Mouse (Mus musculus) limb, embryonic 11.5 days (tissue): ENCODE data around the gene Gm48551. TPM values are rescaled to one million over a fixed set of nuclear protein-coding genes. Genes with fewer than 3 reads are reported as not detected.

Experiments used
- ATAC-seq: fragments of 200-750 bp; cut with Nextera tagmentation; 2 replicates; pipeline ENCODE4 v1.8.0; 2017; ENCODE audit warnings: low read depth; ENCODE audit not compliant: insufficient number of reproducible peaks, low FRiP score, low TSS enrichment
- DNase-seq: peaks from one replicate; pipeline ENCODE4 v3.0.0-alpha.2; 2015; ENCODE audit warnings: low spot score
- H3K27ac ChIP-seq: fragments of 300-500 bp; sonication (generic); replicated peaks from 2 replicates; pipeline ENCODE4 v1.5.1; 2014; ENCODE audit warnings: low read depth, mild to moderate bottlenecking, low read length
- H3K27me3 ChIP-seq: fragments of 300-500 bp; sonication (generic); 2 replicates; pipeline ENCODE4 v1.6.1; 2014; ENCODE audit warnings: mild to moderate bottlenecking, low read length, mixed read lengths; ENCODE audit not compliant: control insufficient read depth, insufficient read depth
- H3K36me3 ChIP-seq: fragments of 300-500 bp; sonication (generic); 2 replicates; pipeline ENCODE4 v1.6.1; 2014; ENCODE audit warnings: mild to moderate bottlenecking, low read length, moderate library complexity, mixed read lengths; ENCODE audit not compliant: control insufficient read depth, insufficient read depth
- H3K4me1 ChIP-seq: fragments of 300-500 bp; sonication (generic); 2 replicates; pipeline ENCODE4 v1.6.1; 2014; ENCODE audit warnings: low read length, mixed read lengths; ENCODE audit not compliant: control insufficient read depth, insufficient read depth
- H3K4me2 ChIP-seq: fragments of 300-500 bp; sonication (generic); 2 replicates; pipeline ENCODE4 v1.6.1; 2014; ENCODE audit warnings: low read depth, mild to moderate bottlenecking, moderate library complexity; ENCODE audit not compliant: severe bottlenecking
- H3K4me3 ChIP-seq: fragments of 300-500 bp; sonication (generic); 2 replicates; pipeline ENCODE4 v1.5.1; 2014; ENCODE audit warnings: low read depth, low read length
- H3K9ac ChIP-seq: fragments of 300-500 bp; sonication (generic); 2 replicates; pipeline ENCODE4 v1.6.1; 2014; ENCODE audit warnings: mild to moderate bottlenecking, low read length
- H3K9me3 ChIP-seq: fragments of 300-500 bp; sonication (generic); 2 replicates; pipeline ENCODE4 v1.6.1; 2016; ENCODE audit warnings: low read length; ENCODE audit not compliant: control insufficient read depth
- WGBS: fragments of 180-500 bp; shearing (Covaris S2); extraction: QIAGEN DNeasy Blood & Tissue Kit; methylation state at CpG from one replicate; pipeline ENCODE4 v1.1.7; 2014; 5-methylcytosine and 5-hydroxymethylcytosine counted together
- microRNA-seq: library from miRNA; unstranded; fragments of <30 nt; microRNA quantifications from one replicate; pipeline ENCODE4, GENCODE M21; 2016
- polyA plus RNA-seq: library from polyadenylated mRNA; unstranded; fragments of >200 nt; fragmentation: Nextera tagmentation; extraction: Ambion mirVana; gene quantifications from 2 replicates; pipeline ENCODE4 v1.2.1, GENCODE M21; 2014

Gene Gm48551
- polyA plus RNA-seq, 1 experiment from 2014 or later: 2.1 TPM

GRCm38 (mm10) chr10:81432169-81432867, 48.1 kb downstream of the Gm48551 start:
- no peaks in the 10 kb centered on the region for H3K36me3 ChIP-seq
- no peak for ATAC-seq
- H3K9ac ChIP-seq: no peak overlapping the region
- DNase-seq: no peak
- peaks cover 10% of the 10 kb centered on the region for H3K4me1 ChIP-seq
- no peak overlapping the region for H3K27ac ChIP-seq
- 67% methylated on average over 21 of the region's 21 CpGs for WGBS
- H3K27me3 ChIP-seq: peaks cover 23% of the 10 kb centered on the region
- H3K9me3 ChIP-seq: no peaks in the 10 kb centered on the region
- H3K4me3 ChIP-seq: no peak overlapping the region
- no peak overlapping the region for H3K4me2 ChIP-seq

DNA sequence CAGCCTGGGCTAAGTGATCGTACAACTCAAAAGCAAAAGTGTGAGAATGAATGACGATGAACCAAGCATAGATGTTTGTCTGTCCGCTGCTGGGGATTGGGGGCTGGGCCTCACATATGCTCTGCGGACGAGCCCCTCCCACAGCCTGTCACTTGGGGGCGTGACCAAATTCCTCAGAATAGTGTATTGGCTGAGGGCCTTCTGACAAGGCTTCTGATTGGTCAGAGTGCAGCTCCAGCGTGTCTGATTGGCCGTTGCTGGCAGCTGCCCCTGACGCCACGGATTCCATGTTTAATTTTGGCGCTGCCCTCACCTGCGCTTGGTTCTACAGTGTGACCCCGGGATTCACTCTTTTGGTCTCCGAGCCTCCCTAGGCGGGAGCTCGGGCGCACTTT, 48.6 kb downstream of the Gm48551 start:
- peak overlapping the region; percentile 35 for H3K4me2 ChIP-seq
- 5% methylated on average over 17 of the region's 17 CpGs for WGBS
- H3K36me3 ChIP-seq: no peaks in the 10 kb centered on the region
- no peaks in the 10 kb centered on the region for H3K9me3 ChIP-seq
- no peak overlapping the region for H3K27ac ChIP-seq
- DNase-seq (peak; percentile 86), ATAC-seq (peak; percentile 71)
- peaks cover 10% of the 10 kb centered on the region for H3K4me1 ChIP-seq
- no peak overlapping the region; the same call in 1 of the 2 replicates for H3K9ac ChIP-seq
- H3K27me3 ChIP-seq: peaks cover 17% of the 10 kb centered on the region
- H3K4me3 ChIP-seq: 0 out of 2 replicates have a peak overlapping the region, but pooled peaks have one; percentile 3

DNA sequence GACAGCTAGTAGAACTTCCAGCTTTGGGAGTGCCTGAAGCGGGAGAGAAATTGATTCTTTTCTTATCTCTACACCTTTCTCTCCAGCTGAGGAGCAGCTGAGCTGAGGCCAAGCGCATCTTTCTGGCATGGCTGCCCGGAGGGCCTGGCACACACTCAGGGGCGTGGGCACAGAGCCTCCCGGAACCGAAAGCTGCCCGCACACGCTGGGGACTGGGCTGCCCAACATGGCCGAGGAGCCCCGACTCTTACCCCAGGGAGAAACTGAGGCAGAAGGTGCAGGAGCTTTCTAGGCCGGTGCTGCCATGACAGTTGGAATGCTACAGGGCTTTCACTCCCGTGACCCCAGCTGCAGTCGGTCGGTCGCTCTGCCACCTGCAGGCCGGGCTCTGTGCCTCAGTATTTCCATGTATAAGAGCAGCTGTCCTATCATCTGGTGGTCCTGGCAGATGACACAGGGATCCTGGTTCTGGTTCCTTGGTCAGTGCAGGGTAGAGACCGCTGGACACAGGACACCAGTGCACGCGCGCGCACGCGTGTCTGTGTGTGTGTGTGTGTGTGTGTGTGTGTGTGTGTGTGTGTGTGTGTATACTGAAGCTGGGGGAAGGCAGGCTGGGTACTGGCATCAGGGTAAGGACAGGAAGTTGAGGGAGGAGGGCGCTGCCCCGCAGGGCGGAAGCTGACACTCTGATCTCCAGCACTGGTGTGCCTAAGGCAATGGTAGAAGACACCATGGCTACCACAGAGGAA, 49.4 kb downstream of the Gm48551 start:
- DNase-seq: peak; percentile 20

GRCm38 (mm10) chr10:81434361-81435263, 50.3 kb downstream of the Gm48551 start:
- no peak for ATAC-seq
- Histone ChIP-seq H3K9me3 (no peaks in the 10 kb centered on the region), H3K9ac (no peak overlapping the region), H3K4me2 (no peak overlapping the region), H3K4me1 (peaks cover 10% of the 10 kb centered on the region), H3K4me3 (no peak overlapping the region), H3K27ac (no peak overlapping the region), H3K36me3 (no peaks in the 10 kb centered on the region), H3K27me3 (peaks cover 9% of the 10 kb centered on the region; the same call in 1 of the 2 replicates)
- DNase-seq: peak; percentile 20
- 53% methylated on average over 15 of the region's 15 CpGs for WGBS

More for the DNA sequence above, 49.4 kb downstream of the Gm48551 start:
- peaks cover 9% of the 10 kb centered on the region; the same call in 1 of the 2 replicates for H3K27me3 ChIP-seq
- H3K4me1 ChIP-seq: peaks cover 10% of the 10 kb centered on the region
- WGBS: 75% methylated on average over 26 of the region's 26 CpGs
- peak overlapping the region; percentile 2; the same call in 1 of the 2 replicates for H3K9ac ChIP-seq
- no peak overlapping the region for H3K4me3 ChIP-seq
- no peak overlapping the region for H3K4me2 ChIP-seq
- no peak overlapping the region for H3K27ac ChIP-seq
- no peaks in the 10 kb centered on the region for H3K9me3 ChIP-seq
- H3K36me3 ChIP-seq: no peaks in the 10 kb centered on the region
- no peak for ATAC-seq

DNA sequence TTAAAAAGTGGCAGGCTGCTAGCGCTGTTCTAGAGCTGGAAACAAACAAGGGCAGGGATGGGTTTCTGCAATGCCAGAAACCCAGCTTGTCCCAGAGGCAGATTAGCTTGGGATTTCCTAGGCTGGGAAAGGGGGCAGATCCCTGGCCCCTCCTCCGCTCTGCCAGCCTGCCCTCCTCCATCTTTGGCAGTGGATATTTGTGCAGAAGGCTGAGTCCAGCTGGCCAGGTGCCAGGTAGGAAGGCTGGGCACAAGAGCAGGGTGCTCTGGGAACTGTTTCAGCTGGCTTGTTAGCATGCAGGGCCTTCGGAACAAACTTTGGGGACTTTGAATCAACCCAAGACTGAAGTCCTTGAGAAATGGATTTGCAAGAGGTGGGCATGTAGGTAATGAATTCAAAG, 51.2 kb downstream of the Gm48551 start:
- Histone ChIP-seq H3K9me3 (no peaks in the 10 kb centered on the region), H3K27ac (no peak overlapping the region), H3K4me2 (no peak overlapping the region), H3K4me3 (no peak overlapping the region), H3K36me3 (no peaks in the 10 kb centered on the region), H3K9ac (no peak overlapping the region), H3K27me3 (peaks cover 9% of the 10 kb centered on the region; the same call in 1 of the 2 replicates), H3K4me1 (peaks cover 10% of the 10 kb centered on the region)
- ATAC-seq (no peak), DNase-seq (no peak)
- 78% methylated on average over 3 of the region's 3 CpGs for WGBS

GRCm38 (mm10) chr10:81441019-81441418, 56.8 kb downstream of the Gm48551 start:
- Histone ChIP-seq H3K27me3 (no peaks in the 10 kb centered on the region), H3K4me1 (no peaks in the 10 kb centered on the region), H3K36me3 (no peaks in the 10 kb centered on the region), H3K27ac (no peak overlapping the region), H3K4me2 (no peak overlapping the region), H3K4me3 (no peak overlapping the region), H3K9me3 (no peaks in the 10 kb centered on the region), H3K9ac (no peak overlapping the region)
- ATAC-seq (no peak), DNase-seq (no peak)

Small RNAs within 50 kb of the gene (microRNA-seq; reads per million reads assigned to microRNA genes)
- not detected for gene Mir1191b
- not detected for gene Mir6913

Other genes with a start within 250 kb of the Gm48551 start
- gene Zbtb7a, start 249.2 kb upstream of the Gm48551 start, polyA plus RNA-seq: 6.7 and 8.4 TPM in 2 replicates
- 53.3 and 56.9 TPM in 2 replicates for gene Pias4, start 216.5 kb upstream of the Gm48551 start, polyA plus RNA-seq
- gene Eef2, start 207.8 kb upstream of the Gm48551 start, polyA plus RNA-seq: 428 TPM in 2 replicates
- 43.3 and 49.1 TPM in 2 replicates for gene Dapk3, start 201.5 kb upstream of the Gm48551 start, polyA plus RNA-seq
- gene 4930442H23Rik, start 200.6 kb upstream of the Gm48551 start, polyA plus RNA-seq: not detected in 2 replicates
- 0.08 TPM in 1 of 2 replicates, not detected in the other for gene Nmrk2, start 182.4 kb upstream of the Gm48551 start, polyA plus RNA-seq
- gene Atcay, start 153.6 kb upstream of the Gm48551 start, polyA plus RNA-seq: 0.11 and 0.27 TPM in 2 replicates
- gene Zfr2, start 151.3 kb upstream of the Gm48551 start, polyA plus RNA-seq: 3.4 and 4.2 TPM in 2 replicates
- gene Matk, start 131.5 kb upstream of the Gm48551 start, polyA plus RNA-seq: 1.2 and 2.3 TPM in 2 replicates
- 198 and 217 TPM in 2 replicates for gene Mrpl54, start 117.5 kb upstream of the Gm48551 start, polyA plus RNA-seq
- 45.3 and 46.3 TPM in 2 replicates for gene Apba3, start 117.5 kb upstream of the Gm48551 start, polyA plus RNA-seq
- 2.0 TPM in 2 replicates for gene Tjp3, start 92.9 kb upstream of the Gm48551 start, polyA plus RNA-seq
- gene Pip5k1c, start 91.5 kb upstream of the Gm48551 start, polyA plus RNA-seq: 49.0 and 60.6 TPM in 2 replicates
- 35.9 and 40.0 TPM in 2 replicates for gene Cactin, start 63.4 kb upstream of the Gm48551 start, polyA plus RNA-seq
- 1.7 and 1.8 TPM in 2 replicates for gene Tbxa2r, start 55.7 kb upstream of the Gm48551 start, polyA plus RNA-seq
- not detected in 2 replicates for gene Gipc3, start 41.2 kb upstream of the Gm48551 start, polyA plus RNA-seq
- gene Hmg20b, start 34.0 kb upstream of the Gm48551 start, polyA plus RNA-seq: 129 and 130 TPM in 2 replicates
- gene Mfsd12, start 27.0 kb upstream of the Gm48551 start, polyA plus RNA-seq: 4.7 and 5.9 TPM in 2 replicates
- 0.21 and 0.45 TPM in 2 replicates for gene 4930404N11Rik, start 18.6 kb upstream of the Gm48551 start, polyA plus RNA-seq
- 107 and 119 TPM in 2 replicates for gene Fzr1, start 6.0 kb upstream of the Gm48551 start, polyA plus RNA-seq
- 53.7 and 55.7 TPM in 2 replicates for gene Dohh, start within 50 bp of the Gm48551 start, polyA plus RNA-seq
- 0.40 and 1.0 TPM in 2 replicates for gene Gm48552, start 4.5 kb downstream of the Gm48551 start, polyA plus RNA-seq
- 3.4 and 3.5 TPM in 2 replicates for gene Smim24, start 8.6 kb downstream of the Gm48551 start, polyA plus RNA-seq
- gene Nfic, start 71.2 kb downstream of the Gm48551 start, polyA plus RNA-seq: 16.7 and 18.7 TPM in 2 replicates
- 0.33 and 0.77 TPM in 2 replicates for gene Celf5, start 98.2 kb downstream of the Gm48551 start, polyA plus RNA-seq
- 60.3 and 66.8 TPM in 2 replicates for gene Ncln, start 111.9 kb downstream of the Gm48551 start, polyA plus RNA-seq
- gene S1pr4, start 115.7 kb downstream of the Gm48551 start, polyA plus RNA-seq: 0.10 and 0.43 TPM in 2 replicates
- 0.99 and 1.1 TPM in 2 replicates for gene Gna15, start 139.8 kb downstream of the Gm48551 start, polyA plus RNA-seq
- gene Gna11, start 160.7 kb downstream of the Gm48551 start, polyA plus RNA-seq: 80.3 and 82.1 TPM in 2 replicates
- 259 and 343 TPM in 2 replicates for gene Aes, start 175.0 kb downstream of the Gm48551 start, polyA plus RNA-seq
- 13.7 and 18.4 TPM in 2 replicates for gene Tle2, start 190.1 kb downstream of the Gm48551 start, polyA plus RNA-seq
- gene Tle6, start 216.6 kb downstream of the Gm48551 start, polyA plus RNA-seq: 11.1 and 11.6 TPM in 2 replicates
- gene BC025920, start 221.8 kb downstream of the Gm48551 start, polyA plus RNA-seq: 0.63 and 1.5 TPM in 2 replicates
- 46.2 and 46.5 TPM in 2 replicates for gene Sirt6, start 243.3 kb downstream of the Gm48551 start, polyA plus RNA-seq
- gene Ankrd24, start 244.1 kb downstream of the Gm48551 start, polyA plus RNA-seq: 4.3 and 5.5 TPM in 2 replicates